Mouse (Mus musculus): ENCODE measurements around the gene Bcar3.

Bcar3 gene

GRCm38 (mm10) chr3:122336030-122336429, 42.1 kb downstream of the Bcar3 start:
- DNase-seq (ENCODE audit: low spot score) = no peak

- DNase-seq (ENCODE audit: low spot score) = no peak
Measured at GRCm38 (mm10) chr3:122337992-122338391, 44.1 kb downstream of the Bcar3 start.

GRCm38 (mm10) chr3:122338897-122339296, 45.0 kb downstream of the Bcar3 start:
- DNase-seq (ENCODE audit: low spot score) = no peak

GRCm38 (mm10) chr3:122340135-122341068, 46.5 kb downstream of the Bcar3 start:
- no peak for DNase-seq (ENCODE audit: low spot score)

- DNase-seq (ENCODE audit: low spot score) = no peak
Measured at GRCm38 (mm10) chr3:122343437-122343853, 49.5 kb downstream of the Bcar3 start.

GRCm38 (mm10) chr3:122344350-122344749, 50.4 kb downstream of the Bcar3 start:
- DNase-seq (ENCODE audit: low spot score) = no peak

- no peak for DNase-seq (ENCODE audit: low spot score)
Measured at GRCm38 (mm10) chr3:122345977-122346472, 52.1 kb downstream of the Bcar3 start.

- no peak for DNase-seq (ENCODE audit: low spot score)
Measured at GRCm38 (mm10) chr3:122346600-122346999, 52.7 kb downstream of the Bcar3 start.

GRCm38 (mm10) chr3:122348677-122349076, 54.7 kb downstream of the Bcar3 start:
- DNase-seq (ENCODE audit: low spot score) = no peak

- no peak for DNase-seq (ENCODE audit: low spot score)
Measured at GRCm38 (mm10) chr3:122352801-122353200, 58.9 kb downstream of the Bcar3 start.

GRCm38 (mm10) chr3:122359426-122359825, 65.5 kb downstream of the Bcar3 start:
- DNase-seq (ENCODE audit: low spot score) = no peak

- no peak for DNase-seq (ENCODE audit: low spot score)
Measured at GRCm38 (mm10) chr3:122359954-122360353, 66.0 kb downstream of the Bcar3 start.

GRCm38 (mm10) chr3:122360721-122361138, 66.8 kb downstream of the Bcar3 start:
- no peak for DNase-seq (ENCODE audit: low spot score)

- no peak for DNase-seq (ENCODE audit: low spot score)
Measured at GRCm38 (mm10) chr3:122362719-122363118, 68.8 kb downstream of the Bcar3 start.

GRCm38 (mm10) chr3:122364565-122364964, 70.6 kb downstream of the Bcar3 start:
- no peak for DNase-seq (ENCODE audit: low spot score)

GRCm38 (mm10) chr3:122365326-122365725, 71.4 kb downstream of the Bcar3 start:
- DNase-seq (ENCODE audit: low spot score) = no peak

GRCm38 (mm10) chr3:122371646-122372341, 77.9 kb downstream of the Bcar3 start:
- no peak for DNase-seq (ENCODE audit: low spot score)

- no peak for DNase-seq (ENCODE audit: low spot score)
Measured at GRCm38 (mm10) chr3:122372617-122373016, 78.7 kb downstream of the Bcar3 start.

- no peak for DNase-seq (ENCODE audit: low spot score)
Measured at GRCm38 (mm10) chr3:122376011-122376410, 82.1 kb downstream of the Bcar3 start.

- no peak for DNase-seq (ENCODE audit: low spot score)
Measured at GRCm38 (mm10) chr3:122376412-122376831, 82.5 kb downstream of the Bcar3 start.

- DNase-seq (ENCODE audit: low spot score) = no peak
Measured at GRCm38 (mm10) chr3:122376841-122377464, 83.0 kb downstream of the Bcar3 start.

GRCm38 (mm10) chr3:122378634-122379033, 84.7 kb downstream of the Bcar3 start:
- no peak for DNase-seq (ENCODE audit: low spot score)

Data from ovary, postnatal 14 days (tissue).